Mouse (Mus musculus): ENCODE measurements at regions not wholly inside any gene's neighbourhood (a gene's known extent, or its start where the extent isn't known, plus 50 kb on each side); places are given as distances from the start of the nearest gene placed in this dataset.

- H3K4me1 ChIP-seq (ENCODE audit: control insufficient read depth, insufficient read depth, low read length): no peaks in the 10 kb centered on the region
- H3K27ac ChIP-seq (ENCODE audit: low read depth, low read length): no peak overlapping the region
- 72% methylated on average over 15 of the region's 15 CpGs for WGBS
- no peaks in the 10 kb centered on the region for H3K36me3 ChIP-seq (ENCODE audit: control insufficient read depth, insufficient read depth, low read length)
- peak; percentile 25 for DNase-seq (ENCODE audit: low spot score)
- no peak overlapping the region for H3K4me2 ChIP-seq (ENCODE audit: low read depth)
- no peaks in the 10 kb centered on the region for H3K27me3 ChIP-seq (ENCODE audit: control insufficient read depth, insufficient read depth, low read length)
- H3K9me3 ChIP-seq (ENCODE audit: control insufficient read depth, low read length): no peaks in the 10 kb centered on the region
- no peak overlapping the region for H3K9ac ChIP-seq (ENCODE audit: low read length)
- no peak for ATAC-seq (ENCODE audit: insufficient read depth, low FRiP score, low TSS enrichment)
- H3K4me3 ChIP-seq (ENCODE audit: low read depth, low read length): no peak overlapping the region
Observed at GRCm38 (mm10) chr2:122863343-122863970, 98.4 kb downstream of the Sqor start.

- no peaks in the 10 kb centered on the region for H3K27me3 ChIP-seq (ENCODE audit: control insufficient read depth, insufficient read depth, low read length)
- H3K27ac ChIP-seq (ENCODE audit: low read depth, low read length): no peak overlapping the region
- H3K4me1 ChIP-seq (ENCODE audit: control insufficient read depth, insufficient read depth, low read length): no peaks in the 10 kb centered on the region
- DNase-seq (ENCODE audit: low spot score) (no peak), ATAC-seq (ENCODE audit: insufficient read depth, low FRiP score, low TSS enrichment) (no peak)
- WGBS: 78% methylated on average over 1 of the region's 1 CpGs
- no peaks in the 10 kb centered on the region for H3K9me3 ChIP-seq (ENCODE audit: control insufficient read depth, low read length)
- no peaks in the 10 kb centered on the region for H3K36me3 ChIP-seq (ENCODE audit: control insufficient read depth, insufficient read depth, low read length)
- no peak overlapping the region for H3K9ac ChIP-seq (ENCODE audit: low read length)
- H3K4me3 ChIP-seq (ENCODE audit: low read depth, low read length): no peak overlapping the region
- no peak overlapping the region for H3K4me2 ChIP-seq (ENCODE audit: low read depth)
Observed at GRCm38 (mm10) chr2:122863971-122864348, 98.9 kb downstream of the Sqor start.

- Histone ChIP-seq H3K4me3 (ENCODE audit: low read depth, low read length) (no peak overlapping the region), H3K9me3 (ENCODE audit: control insufficient read depth, low read length) (no peaks in the 10 kb centered on the region), H3K27me3 (ENCODE audit: control insufficient read depth, insufficient read depth, low read length) (no peaks in the 10 kb centered on the region), H3K9ac (ENCODE audit: low read length) (no peak overlapping the region), H3K4me1 (ENCODE audit: control insufficient read depth, insufficient read depth, low read length) (no peaks in the 10 kb centered on the region), H3K36me3 (ENCODE audit: control insufficient read depth, insufficient read depth, low read length) (no peaks in the 10 kb centered on the region), H3K27ac (ENCODE audit: low read depth, low read length) (no peak overlapping the region), H3K4me2 (ENCODE audit: low read depth) (no peak overlapping the region)
- DNase-seq (ENCODE audit: low spot score) (no peak), ATAC-seq (ENCODE audit: insufficient read depth, low FRiP score, low TSS enrichment) (no peak)
Observed at GRCm38 (mm10) chr2:122887111-122887510, 122.1 kb downstream of the Sqor start.

GRCm38 (mm10) chr2:122887526-122887925 lies 122.5 kb downstream of the Sqor start:
- no peak for DNase-seq (ENCODE audit: low spot score)
- H3K9ac ChIP-seq (ENCODE audit: low read length): no peak overlapping the region
- no peaks in the 10 kb centered on the region for H3K36me3 ChIP-seq (ENCODE audit: control insufficient read depth, insufficient read depth, low read length)
- H3K27me3 ChIP-seq (ENCODE audit: control insufficient read depth, insufficient read depth, low read length): no peaks in the 10 kb centered on the region
- no peak overlapping the region for H3K4me2 ChIP-seq (ENCODE audit: low read depth)
- no peaks in the 10 kb centered on the region for H3K9me3 ChIP-seq (ENCODE audit: control insufficient read depth, low read length)
- H3K4me3 ChIP-seq (ENCODE audit: low read depth, low read length): no peak overlapping the region
- H3K4me1 ChIP-seq (ENCODE audit: control insufficient read depth, insufficient read depth, low read length): no peaks in the 10 kb centered on the region
- ATAC-seq (ENCODE audit: insufficient read depth, low FRiP score, low TSS enrichment): no peak
- H3K27ac ChIP-seq (ENCODE audit: low read depth, low read length): no peak overlapping the region

- Histone ChIP-seq H3K9me3 (ENCODE audit: control insufficient read depth, low read length) (no peaks in the 10 kb centered on the region), H3K4me3 (ENCODE audit: low read depth, low read length) (no peak overlapping the region), H3K36me3 (ENCODE audit: control insufficient read depth, insufficient read depth, low read length) (no peaks in the 10 kb centered on the region), H3K9ac (ENCODE audit: low read length) (no peak overlapping the region), H3K4me2 (ENCODE audit: low read depth) (no peak overlapping the region), H3K27ac (ENCODE audit: low read depth, low read length) (no peak overlapping the region), H3K4me1 (ENCODE audit: control insufficient read depth, insufficient read depth, low read length) (no peaks in the 10 kb centered on the region), H3K27me3 (ENCODE audit: control insufficient read depth, insufficient read depth, low read length) (no peaks in the 10 kb centered on the region)
- DNase-seq (ENCODE audit: low spot score) (peak; percentile 59), ATAC-seq (ENCODE audit: insufficient read depth, low FRiP score, low TSS enrichment) (peak; percentile 70)
- WGBS: 46% methylated on average over 11 of the region's 11 CpGs
Observed at GRCm38 (mm10) chr2:122905129-122906072, 140.4 kb downstream of the Sqor start.

GRCm38 (mm10) chr2:122916772-122917171 lies 151.7 kb downstream of the Sqor start:
- no peak for ATAC-seq (ENCODE audit: insufficient read depth, low FRiP score, low TSS enrichment)
- WGBS: 91% methylated on average over 1 of the region's 1 CpGs
- DNase-seq (ENCODE audit: low spot score): peak; percentile 17

GRCm38 (mm10) chr2:122937922-122938321 lies 172.9 kb downstream of the Sqor start:
- DNase-seq (ENCODE audit: low spot score) (no peak), ATAC-seq (ENCODE audit: insufficient read depth, low FRiP score, low TSS enrichment) (no peak; the same call in 1 of the 2 replicates)
- no peak overlapping the region for H3K4me2 ChIP-seq (ENCODE audit: low read depth)
- no peak overlapping the region for H3K4me3 ChIP-seq (ENCODE audit: low read depth, low read length)
- H3K4me1 ChIP-seq (ENCODE audit: control insufficient read depth, insufficient read depth, low read length): no peaks in the 10 kb centered on the region
- H3K9ac ChIP-seq (ENCODE audit: low read length): no peak overlapping the region
- H3K36me3 ChIP-seq (ENCODE audit: control insufficient read depth, insufficient read depth, low read length): no peaks in the 10 kb centered on the region
- H3K27ac ChIP-seq (ENCODE audit: low read depth, low read length): no peak overlapping the region
- WGBS: 59% methylated on average over 4 of the region's 4 CpGs
- H3K9me3 ChIP-seq (ENCODE audit: control insufficient read depth, low read length): no peaks in the 10 kb centered on the region
- H3K27me3 ChIP-seq (ENCODE audit: control insufficient read depth, insufficient read depth, low read length): no peaks in the 10 kb centered on the region

More at GRCm38 (mm10) chr2:122916772-122917171, 151.7 kb downstream of the Sqor start:
- Histone ChIP-seq H3K36me3 (ENCODE audit: control insufficient read depth, insufficient read depth, low read length) (no peaks in the 10 kb centered on the region), H3K9ac (ENCODE audit: low read length) (no peak overlapping the region), H3K9me3 (ENCODE audit: control insufficient read depth, low read length) (no peaks in the 10 kb centered on the region), H3K27ac (ENCODE audit: low read depth, low read length) (no peak overlapping the region), H3K4me2 (ENCODE audit: low read depth) (no peak overlapping the region), H3K27me3 (ENCODE audit: control insufficient read depth, insufficient read depth, low read length) (no peaks in the 10 kb centered on the region), H3K4me1 (ENCODE audit: control insufficient read depth, insufficient read depth, low read length) (no peaks in the 10 kb centered on the region), H3K4me3 (ENCODE audit: low read depth, low read length) (no peak overlapping the region)

- no peak for ATAC-seq (ENCODE audit: insufficient read depth, low FRiP score, low TSS enrichment)
- H3K4me2 ChIP-seq (ENCODE audit: low read depth): no peak overlapping the region
- no peak overlapping the region for H3K9ac ChIP-seq (ENCODE audit: low read length)
- H3K27ac ChIP-seq (ENCODE audit: low read depth, low read length): no peak overlapping the region
- no peaks in the 10 kb centered on the region for H3K9me3 ChIP-seq (ENCODE audit: control insufficient read depth, low read length)
- 62% methylated on average over 2 of the region's 2 CpGs for WGBS
- no peak for DNase-seq (ENCODE audit: low spot score)
- H3K36me3 ChIP-seq (ENCODE audit: control insufficient read depth, insufficient read depth, low read length): no peaks in the 10 kb centered on the region
- H3K4me3 ChIP-seq (ENCODE audit: low read depth, low read length): no peak overlapping the region
- H3K27me3 ChIP-seq (ENCODE audit: control insufficient read depth, insufficient read depth, low read length): no peaks in the 10 kb centered on the region
- H3K4me1 ChIP-seq (ENCODE audit: control insufficient read depth, insufficient read depth, low read length): no peaks in the 10 kb centered on the region
Observed at GRCm38 (mm10) chr2:122944841-122945240, 179.8 kb downstream of the Sqor start.

- H3K27ac ChIP-seq (ENCODE audit: low read depth, low read length): no peak overlapping the region
- H3K4me1 ChIP-seq (ENCODE audit: control insufficient read depth, insufficient read depth, low read length): no peaks in the 10 kb centered on the region
- H3K4me2 ChIP-seq (ENCODE audit: low read depth): no peak overlapping the region
- no peaks in the 10 kb centered on the region for H3K27me3 ChIP-seq (ENCODE audit: control insufficient read depth, insufficient read depth, low read length)
- H3K9ac ChIP-seq (ENCODE audit: low read length): no peak overlapping the region
- no peak for ATAC-seq (ENCODE audit: insufficient read depth, low FRiP score, low TSS enrichment)
- DNase-seq (ENCODE audit: low spot score): no peak
- H3K4me3 ChIP-seq (ENCODE audit: low read depth, low read length): no peak overlapping the region
- 90% methylated on average over 3 of the region's 3 CpGs for WGBS
- H3K36me3 ChIP-seq (ENCODE audit: control insufficient read depth, insufficient read depth, low read length): no peaks in the 10 kb centered on the region
- H3K9me3 ChIP-seq (ENCODE audit: control insufficient read depth, low read length): no peaks in the 10 kb centered on the region
Observed at GRCm38 (mm10) chr2:122945891-122946290, 180.9 kb downstream of the Sqor start.

Measured in neural tube, embryonic 11.5 days (tissue).